Mouse (Mus musculus): ENCODE data around the gene Pet2.

Pet2 gene

GRCm38 (mm10) chrX:89409589-89409988 is at the start of gene Pet2:
Gene Pet2, minus strand, starts transcription at chrX:89409689.
- DNase-seq (ENCODE audit: extremely low spot score, low read depth, low spot score), result no peak

All from hindlimb bud, embryonic 11.5 days (tissue).